Mouse (Mus musculus) lung, postnatal 36 days (tissue): ENCODE data around the gene Srebf2.
A peak's percentile ranks its signal among the peaks of the same experiment; 100 is the strongest.

Source experiments
- DNase-seq: peaks from one replicate; pipeline ENCODE4 v3.0.0; 2022; ENCODE audit warnings: mixed read lengths

Gene Srebf2

DNA sequence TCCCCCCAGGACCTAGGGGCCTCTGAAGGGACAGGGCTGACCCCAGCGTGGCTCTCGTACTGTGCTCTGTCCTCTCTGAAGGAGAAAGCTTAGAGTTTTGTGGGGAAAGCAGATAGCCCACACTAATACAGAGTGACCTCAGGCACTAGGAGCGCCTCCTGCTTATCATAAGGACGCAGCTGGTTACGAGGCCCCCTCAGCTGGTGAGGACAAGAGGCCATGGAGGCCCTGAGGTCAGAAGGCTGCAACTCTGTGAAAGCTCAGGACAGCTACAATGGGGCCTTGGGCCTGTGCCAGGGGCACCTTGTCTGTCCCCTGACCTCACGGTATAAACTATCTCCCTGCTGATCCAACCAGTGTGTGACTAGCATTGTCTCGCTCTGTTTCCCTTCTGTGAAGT lies 37.2 kb downstream of the Srebf2 start:
- DNase-seq, result no peak

DNA sequence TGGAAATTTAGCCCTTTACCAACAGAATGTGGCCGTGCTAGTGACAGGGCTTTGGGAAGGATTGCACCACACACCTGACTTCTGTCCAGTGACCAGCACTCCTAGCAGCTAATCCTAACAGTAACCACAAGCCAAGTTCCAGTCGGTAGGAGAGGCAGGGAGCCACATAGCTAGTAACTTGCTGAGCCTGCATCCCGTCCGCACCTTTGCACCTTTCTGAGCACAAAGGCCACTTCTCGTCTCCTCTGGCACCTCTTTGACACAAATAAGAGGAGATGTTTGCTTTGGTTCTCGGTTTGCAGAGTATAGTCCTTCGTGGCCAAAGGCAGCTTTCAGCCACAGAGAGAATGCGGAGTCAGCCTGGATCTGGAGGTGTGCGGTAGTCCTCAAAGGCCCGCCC lies 37.7 kb downstream of the Srebf2 start:
- DNase-seq, result no peak

DNA sequence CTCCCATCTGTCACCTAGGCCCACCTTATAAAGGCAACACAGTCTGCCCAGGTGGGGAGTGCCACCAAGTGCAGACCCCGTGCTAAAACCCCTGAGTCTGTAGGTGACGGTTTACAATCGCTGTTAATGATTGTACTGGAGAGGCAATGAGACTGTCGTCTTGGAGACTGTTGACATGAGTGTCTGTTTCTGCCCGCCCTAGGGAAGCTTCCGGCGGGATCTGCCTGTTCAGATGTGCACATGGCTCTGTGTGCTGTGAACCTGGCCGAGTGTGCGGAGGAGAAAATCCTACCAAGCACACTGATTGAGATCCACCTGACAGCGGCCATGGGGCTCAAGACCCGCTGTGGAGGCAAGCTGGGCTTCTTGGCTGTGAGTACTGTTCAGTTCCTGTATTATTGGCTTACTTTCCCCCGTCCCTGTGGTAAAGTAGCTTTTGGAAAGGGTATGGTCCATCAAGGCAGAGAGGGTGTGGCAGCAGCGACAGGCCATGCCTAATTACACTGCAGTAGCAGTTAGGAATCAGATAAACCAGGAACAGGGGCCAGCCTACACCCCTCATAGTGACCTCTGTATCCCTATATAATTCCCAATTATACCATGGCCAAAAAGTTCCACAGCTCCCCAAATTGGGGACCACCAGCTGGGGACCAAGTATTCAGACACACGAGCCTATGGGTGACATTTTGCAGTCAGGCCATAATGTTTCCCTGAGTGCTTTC lies 38.2 kb downstream of the Srebf2 start:
- no peak for DNase-seq

DNA sequence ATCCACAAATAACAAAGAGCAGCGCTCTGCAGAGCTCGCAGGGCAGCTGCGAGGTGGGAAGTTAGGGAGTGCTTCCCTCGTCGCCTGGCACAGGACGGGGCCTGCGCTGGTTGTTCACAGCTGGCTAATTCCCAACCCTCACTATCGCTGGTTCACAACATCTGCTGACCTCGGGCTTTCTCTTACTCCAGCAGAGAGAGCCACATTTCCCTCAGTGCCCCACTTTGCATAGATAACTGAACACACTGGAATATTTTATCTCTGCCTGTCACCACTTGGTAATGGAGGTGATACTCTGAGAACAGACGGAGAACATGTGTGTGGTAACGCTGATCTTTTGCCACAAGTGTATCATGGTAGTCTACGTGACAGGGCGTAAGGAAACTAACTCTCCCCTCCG lies 39.1 kb downstream of the Srebf2 start:
- no peak for DNase-seq

- DNase-seq, result no peak
Measured at GRCm38 (mm10) chr15:82186931-82187330, 40.0 kb downstream of the Srebf2 start.

DNA sequence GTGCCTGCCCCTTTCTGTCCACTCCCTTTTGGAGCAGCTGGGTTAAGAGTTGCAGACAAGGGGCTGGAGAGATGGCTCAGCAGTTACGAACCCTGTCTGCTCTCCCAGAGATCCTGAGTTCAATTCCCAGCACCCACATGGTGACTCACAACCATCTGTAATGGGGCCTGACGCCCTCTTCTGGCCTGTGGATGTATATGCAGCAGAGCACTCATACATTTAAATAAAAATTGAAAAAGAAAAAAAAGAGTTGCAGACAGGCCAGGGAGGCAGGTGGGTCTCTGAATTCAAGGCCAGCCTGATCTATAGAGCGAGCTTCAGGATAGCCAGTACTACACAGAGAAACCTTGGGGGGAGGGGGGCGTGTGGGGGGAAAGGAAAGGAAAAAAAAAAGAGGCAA lies 40.4 kb downstream of the Srebf2 start:
- no peak for DNase-seq

GRCm38 (mm10) chr15:82187924-82188323 lies 40.9 kb downstream of the Srebf2 start:
- DNase-seq, result no peak

DNA sequence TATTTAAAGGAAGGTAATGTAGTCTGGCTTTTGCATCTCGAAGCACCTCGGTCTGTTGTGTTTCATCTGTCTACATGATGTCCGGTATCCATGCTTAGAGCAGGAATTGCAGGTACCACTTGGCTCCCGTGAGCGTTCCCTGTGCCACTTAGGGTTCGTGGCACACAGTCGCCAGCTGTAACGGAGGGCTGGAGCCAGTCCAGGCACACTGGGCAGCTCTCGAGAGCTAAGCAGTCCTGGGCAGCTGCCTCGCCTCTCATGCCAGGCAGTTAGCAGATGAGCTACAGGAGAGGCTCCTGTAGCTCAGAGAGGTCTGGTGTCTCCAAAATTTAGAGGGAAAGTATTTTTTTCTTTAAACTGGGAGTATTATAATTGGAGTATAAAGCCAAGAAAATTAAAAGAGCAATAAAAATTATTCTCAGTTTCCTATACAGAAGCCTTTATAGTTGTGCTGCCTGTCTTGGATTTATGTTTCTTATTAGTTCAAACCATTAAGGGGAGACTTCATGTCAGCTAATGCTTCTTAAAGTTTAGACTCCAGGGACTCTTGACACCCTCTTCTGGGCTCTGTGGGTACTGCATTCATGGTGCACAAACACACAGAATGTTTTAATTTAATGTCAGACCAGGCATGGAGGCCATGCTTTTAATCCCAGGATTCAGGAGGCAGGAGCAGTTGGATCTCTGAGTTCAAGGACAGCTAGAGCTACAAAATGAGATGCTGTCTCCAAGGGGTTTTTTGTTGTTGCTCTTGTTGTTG lies 41.7 kb downstream of the Srebf2 start:
- peak; percentile 66 for DNase-seq

GRCm38 (mm10) chr15:82192617-82193016 lies 45.6 kb downstream of the Srebf2 start:
- DNase-seq, result no peak

DNA sequence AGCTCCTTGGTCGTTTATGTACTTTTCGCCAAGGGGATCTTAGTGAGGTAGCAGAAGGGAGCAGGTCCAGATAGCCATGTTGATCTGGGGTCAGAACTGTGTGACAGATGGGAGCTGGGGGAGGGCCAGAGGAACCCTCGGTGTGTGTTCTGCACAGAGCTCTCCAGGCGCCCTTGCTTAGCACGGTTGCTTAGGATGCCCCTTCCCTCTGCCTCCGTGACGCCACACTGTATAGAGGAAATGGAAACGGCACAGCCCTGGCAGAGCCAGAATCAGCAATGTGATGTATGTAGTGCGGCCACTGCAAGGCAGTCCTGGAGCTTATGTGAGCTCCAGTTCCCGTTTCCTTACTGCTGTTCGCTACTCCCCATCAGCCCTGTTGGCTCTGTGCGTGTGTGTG lies 49.3 kb downstream of the Srebf2 start:
- no peak for DNase-seq

DNA sequence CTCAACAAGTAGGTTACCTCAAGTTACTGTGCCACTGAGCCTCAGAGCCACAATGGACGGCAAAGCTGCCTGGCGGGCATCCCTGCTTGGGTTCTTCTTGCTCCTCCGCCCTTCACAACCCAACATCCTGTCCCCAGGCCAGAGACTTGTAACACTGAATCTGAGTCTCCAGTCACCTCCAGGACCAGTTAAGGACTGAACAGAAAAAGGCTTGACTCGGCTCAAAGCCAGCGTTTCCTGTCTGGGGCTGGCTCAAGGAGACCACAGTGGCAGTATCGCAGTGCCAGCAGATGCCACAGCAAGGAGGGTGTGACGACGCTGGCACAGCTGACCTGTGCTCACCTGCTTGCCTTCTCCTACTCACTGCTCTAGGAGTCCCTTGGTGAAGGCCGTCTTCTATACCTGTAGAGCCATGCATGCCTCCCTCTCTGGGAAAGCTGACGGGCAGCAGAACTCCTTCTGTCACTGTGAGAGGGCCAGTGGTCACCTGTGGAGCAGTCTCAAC lies 50.3 kb downstream of the Srebf2 start:
- no peak for DNase-seq

DNA sequence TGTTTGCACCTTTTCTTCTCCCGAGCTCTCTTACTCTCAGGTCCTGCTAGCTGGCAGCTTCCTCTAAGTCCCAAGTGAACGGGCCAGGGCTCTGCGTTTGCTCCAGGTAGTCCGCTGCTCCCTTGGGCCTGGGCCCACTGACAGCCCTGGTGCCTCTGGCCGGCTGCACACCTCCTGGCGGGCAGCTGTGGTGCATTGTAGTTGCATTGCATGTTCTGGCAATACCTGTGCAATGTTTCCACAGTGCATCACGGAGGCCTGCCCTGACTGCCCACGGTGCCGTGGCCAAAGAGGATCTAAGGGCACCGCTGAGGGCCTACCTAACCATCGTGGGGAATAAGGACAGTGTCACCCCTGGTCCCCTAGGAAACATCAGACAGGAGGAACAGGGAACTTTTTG lies 51.0 kb downstream of the Srebf2 start:
- DNase-seq, result no peak

DNA sequence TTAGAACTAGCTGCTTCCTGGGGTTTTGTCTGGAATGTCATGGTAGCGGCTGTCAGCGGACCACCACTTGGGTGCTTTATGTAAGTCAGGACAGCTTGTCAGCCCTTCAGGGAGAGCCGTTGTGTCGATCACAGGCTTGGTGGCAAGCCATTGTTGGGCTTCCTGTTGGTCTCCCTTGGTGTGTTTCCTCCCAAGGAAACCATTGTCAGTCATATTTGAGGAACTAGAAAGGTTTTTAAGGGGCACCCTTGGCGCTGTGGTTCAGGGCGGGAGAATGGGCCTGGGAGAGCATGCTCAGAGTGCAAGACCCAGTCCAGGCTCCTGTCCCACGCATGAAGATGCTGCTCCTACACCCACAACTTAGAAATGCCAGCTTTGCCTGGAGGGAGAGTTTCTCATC lies 51.4 kb downstream of the Srebf2 start:
- DNase-seq, result no peak

DNA sequence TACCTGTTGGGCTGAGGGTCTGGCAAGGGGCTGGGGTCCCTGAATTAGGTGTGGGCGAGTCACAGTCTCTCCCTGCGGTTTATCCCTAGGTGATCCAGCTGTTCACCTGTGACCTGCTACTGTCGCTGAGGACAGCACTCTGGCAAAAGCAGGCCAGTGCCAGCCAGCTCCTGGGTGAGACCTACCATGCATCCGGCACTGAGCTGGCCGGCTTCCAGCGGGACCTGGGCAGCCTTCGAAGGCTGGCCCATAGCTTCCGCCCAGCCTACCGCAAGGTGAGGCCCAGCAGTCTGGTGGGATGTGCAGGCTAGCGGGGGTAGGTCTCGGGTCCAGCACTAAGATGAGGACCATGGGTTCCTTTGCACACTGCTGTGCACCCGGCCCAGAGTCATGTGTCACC lies 52.6 kb downstream of the Srebf2 start:
- no peak for DNase-seq

- no peak for DNase-seq
Measured at GRCm38 (mm10) chr15:82202086-82202485, 55.1 kb downstream of the Srebf2 start.

DNA sequence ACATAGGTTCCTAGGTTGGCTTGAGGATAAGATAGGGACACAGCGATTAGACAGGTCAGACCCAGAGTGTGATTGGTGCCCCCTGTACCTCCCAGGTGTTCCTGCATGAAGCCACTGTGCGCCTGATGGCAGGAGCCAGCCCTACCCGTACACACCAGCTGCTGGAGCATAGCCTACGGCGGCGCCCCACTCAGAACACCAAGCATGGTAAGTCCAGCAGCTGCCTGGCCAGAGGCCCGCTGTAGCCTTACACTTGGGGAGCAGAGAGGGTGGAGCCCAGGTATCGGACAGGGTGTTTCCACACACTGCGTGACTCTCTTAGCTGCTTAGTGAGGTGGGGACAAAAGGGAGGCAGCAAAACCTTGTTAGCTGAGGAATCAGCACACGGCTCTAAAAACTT lies 56.1 kb downstream of the Srebf2 start:
- DNase-seq, result no peak

- DNase-seq, result no peak
Measured at GRCm38 (mm10) chr15:82203611-82204351, 56.8 kb downstream of the Srebf2 start.

GRCm38 (mm10) chr15:82204680-82205371 lies 57.8 kb downstream of the Srebf2 start:
- no peak for DNase-seq

GRCm38 (mm10) chr15:82206365-82207104 lies 59.6 kb downstream of the Srebf2 start:
- DNase-seq, result peak; percentile 56

DNA sequence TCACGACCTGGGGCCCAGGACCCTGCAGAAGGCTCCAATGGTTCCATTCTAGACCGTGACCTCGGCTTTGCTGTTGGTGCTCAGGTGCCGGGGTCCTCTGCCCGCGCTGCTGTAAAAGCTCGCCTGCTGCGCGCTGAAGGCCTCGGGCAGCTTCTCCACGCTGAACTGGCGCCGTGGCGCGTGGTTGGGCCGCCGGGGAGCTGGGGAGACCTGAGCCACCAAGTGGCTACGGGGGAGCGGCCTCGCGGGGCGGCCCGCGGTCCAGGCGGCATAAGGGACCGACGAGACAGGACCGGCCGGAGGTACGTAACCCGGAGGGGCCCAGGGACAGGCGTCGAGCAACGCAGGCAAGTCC lies 60.1 kb downstream of the Srebf2 start:
- DNase-seq, result no peak

GRCm38 (mm10) chr15:82207504-82208219 lies 60.7 kb downstream of the Srebf2 start:
- no peak for DNase-seq

- no peak for DNase-seq
Measured at GRCm38 (mm10) chr15:82208307-82208706, 61.3 kb downstream of the Srebf2 start.
